Mouse (Mus musculus): ENCODE measurements around the gene Scyl2. TPM values are rescaled to one million over a fixed set of nuclear protein-coding genes. Genes with fewer than 3 reads are reported as not detected.

Gene Scyl2
- total RNA-seq (2014; rRNA removed) = 35.6 and 45.4 TPM in 2 replicates
- polyA plus RNA-seq (2015; fragmentation: Nextera tagmentation; extraction: Ambion mirVana) = 5.8 and 7.0 TPM in 2 replicates

- H3K9ac ChIP-seq (replicated peaks; ENCODE audit: low read length, poor library complexity, severe bottlenecking) = peak within 1 kb of the TSS; percentile 93
- 4% methylated on average over 30 of the region's 31 CpGs for WGBS
- ATAC-seq (ENCODE audit: low FRiP score) (peak; percentile 98), DNase-seq (ENCODE audit: low spot score) (peak; percentile 96)
- H3K4me1 ChIP-seq (ENCODE audit: insufficient read depth, low read length) = peaks cover 11% of the 10 kb centered on the region; the same call in 1 of the 2 replicates
- peak within 1 kb of the TSS; percentile 72 for H3K4me2 ChIP-seq (ENCODE audit: low read depth, low read length, poor library complexity, severe bottlenecking)
- H3K4me3 ChIP-seq (ENCODE audit: low read depth, low read length) = peak within 1 kb of the TSS; percentile 99
- H3K27ac ChIP-seq (ENCODE audit: low read depth, low read length) = peak within 1 kb of the TSS; percentile 83
- no peaks in the 10 kb centered on the region for H3K27me3 ChIP-seq (ENCODE audit: insufficient read depth, low read length)
- H3K36me3 ChIP-seq (ENCODE audit: insufficient read depth, low read length) = no peaks in the 10 kb centered on the region
- no peaks in the 10 kb centered on the region for H3K9me3 ChIP-seq (ENCODE audit: low read length)
- TF ChIP-seq CTCF (IDR thresholded peaks at IDR 0.05) = 0 out of 2 replicates have a peak, but pooled peaks have one; percentile 9
Measured at GRCm38 (mm10) chr10:89686139-89686808, at the start of gene Scyl2. TSS of gene Scyl2 (minus strand) at chr10:89686285.

GRCm38 (mm10) chr10:89732001-89732794, 46.1 kb upstream of the Scyl2 start, which contains the start of gene Actr6:
TSS of gene Actr6 (minus strand) at chr10:89732295.
- under 1% methylated on average over 49 of the region's 49 CpGs for WGBS
- peak within 1 kb of the TSS; percentile 64 for H3K4me3 ChIP-seq (ENCODE audit: low read depth, low read length)
- ATAC-seq (ENCODE audit: low FRiP score) = peak; percentile 99

GRCm38 (mm10) chr10:89731341-89731740, 45.3 kb upstream of the Scyl2 start:
- ATAC-seq (ENCODE audit: low FRiP score) (no peak), DNase-seq (ENCODE audit: low spot score) (no peak)
- Histone ChIP-seq H3K36me3 (ENCODE audit: insufficient read depth, low read length) (peaks cover 5% of the 10 kb centered on the region; the same call in 1 of the 2 replicates), H3K9ac (replicated peaks; ENCODE audit: low read length, poor library complexity, severe bottlenecking) (peak overlapping the region; percentile 70), H3K4me1 (ENCODE audit: insufficient read depth, low read length) (no peaks in the 10 kb centered on the region; the same call in 1 of the 2 replicates), H3K9me3 (ENCODE audit: low read length) (no peaks in the 10 kb centered on the region), H3K27me3 (ENCODE audit: insufficient read depth, low read length) (no peaks in the 10 kb centered on the region), H3K4me2 (ENCODE audit: low read depth, low read length, poor library complexity, severe bottlenecking) (peak overlapping the region; percentile 76), H3K4me3 (ENCODE audit: low read depth, low read length) (peak overlapping the region; percentile 64), H3K27ac (ENCODE audit: low read depth, low read length) (peak overlapping the region; percentile 78; the same call in 1 of the 2 replicates)
- 4% methylated on average over 5 of the region's 5 CpGs for WGBS
- TF ChIP-seq CTCF (IDR thresholded peaks at IDR 0.05) = no peak

More at GRCm38 (mm10) chr10:89732001-89732794, 46.1 kb upstream of the Scyl2 start, which contains the start of gene Actr6:
- Histone ChIP-seq H3K4me2 (ENCODE audit: low read depth, low read length, poor library complexity, severe bottlenecking) (peak within 1 kb of the TSS; percentile 76), H3K4me1 (ENCODE audit: insufficient read depth, low read length) (no peaks in the 10 kb centered on the region; the same call in 1 of the 2 replicates), H3K9ac (replicated peaks; ENCODE audit: low read length, poor library complexity, severe bottlenecking) (peak within 1 kb of the TSS; percentile 70), H3K27ac (ENCODE audit: low read depth, low read length) (peak within 1 kb of the TSS; percentile 78), H3K27me3 (ENCODE audit: insufficient read depth, low read length) (no peaks in the 10 kb centered on the region), H3K9me3 (ENCODE audit: low read length) (no peaks in the 10 kb centered on the region), H3K36me3 (ENCODE audit: insufficient read depth, low read length) (peaks cover under 1% of the 10 kb centered on the region; the same call in 1 of the 2 replicates)
- TF ChIP-seq CTCF (IDR thresholded peaks at IDR 0.05) = no peak; the same call in 1 of the 2 replicates
- peak; percentile 97 for DNase-seq (ENCODE audit: low spot score)

- no peaks in the 10 kb centered on the region for H3K27me3 ChIP-seq (ENCODE audit: insufficient read depth, low read length)
- no peaks in the 10 kb centered on the region for H3K9me3 ChIP-seq (ENCODE audit: low read length)
- no peak overlapping the region for H3K9ac ChIP-seq (replicated peaks; ENCODE audit: low read length, poor library complexity, severe bottlenecking)
- H3K27ac ChIP-seq (ENCODE audit: low read depth, low read length) = no peak overlapping the region
- no peak for TF ChIP-seq CTCF (IDR thresholded peaks at IDR 0.05)
- no peak overlapping the region for H3K4me3 ChIP-seq (ENCODE audit: low read depth, low read length)
- no peak for ATAC-seq (ENCODE audit: low FRiP score)
- 92% methylated on average over 6 of the region's 6 CpGs for whole genome bisulfite sequencing
- peaks cover 13% of the 10 kb centered on the region for H3K36me3 ChIP-seq (ENCODE audit: insufficient read depth, low read length)
- no peak for DNase-seq (ENCODE audit: low spot score)
- H3K4me1 ChIP-seq (ENCODE audit: insufficient read depth, low read length) = no peaks in the 10 kb centered on the region; the same call in 1 of the 2 replicates
- H3K4me2 ChIP-seq (ENCODE audit: low read depth, low read length, poor library complexity, severe bottlenecking) = no peak overlapping the region
Measured at GRCm38 (mm10) chr10:89730386-89730785, 44.3 kb upstream of the Scyl2 start.

- 92% methylated on average over 14 of the region's 14 CpGs for WGBS
- Histone ChIP-seq H3K4me2 (ENCODE audit: low read depth, low read length, poor library complexity, severe bottlenecking) (no peak overlapping the region), H3K27ac (ENCODE audit: low read depth, low read length) (no peak overlapping the region), H3K27me3 (ENCODE audit: insufficient read depth, low read length) (no peaks in the 10 kb centered on the region), H3K4me3 (ENCODE audit: low read depth, low read length) (no peak overlapping the region), H3K9me3 (ENCODE audit: low read length) (no peaks in the 10 kb centered on the region), H3K9ac (replicated peaks; ENCODE audit: low read length, poor library complexity, severe bottlenecking) (no peak overlapping the region), H3K4me1 (ENCODE audit: insufficient read depth, low read length) (no peaks in the 10 kb centered on the region), H3K36me3 (ENCODE audit: insufficient read depth, low read length) (peaks cover 27% of the 10 kb centered on the region)
- no peak for ATAC-seq (ENCODE audit: low FRiP score)
- DNase-seq (ENCODE audit: low spot score) = no peak
- TF ChIP-seq CTCF (IDR thresholded peaks at IDR 0.05) = no peak
Measured at GRCm38 (mm10) chr10:89722247-89723195, 36.4 kb upstream of the Scyl2 start.

All from midbrain, postnatal 0 days (tissue).